Mouse (Mus musculus) MEL (cell line): ENCODE data around the gene Slc4a4. TPM values are rescaled to one million over a fixed set of nuclear protein-coding genes. Genes with fewer than 3 reads are reported as not detected.

Experiments used
- DNase-seq: peaks from one replicate; pipeline ENCODE4 v3.0.0; 2011; ENCODE audit warnings: low read depth, low spot score
- H3K27ac ChIP-seq: 2 replicates; pipeline ENCODE4 v1.5.1; 2012; ENCODE audit warnings: low read depth, mild to moderate bottlenecking, control low read depth, low read length, moderate library complexity; ENCODE audit not compliant: control insufficient read depth
- H3K27me3 ChIP-seq, 2 experiments: fragments of 150-350 bp in 1 of 2; sonication (generic) in 1 of 2; 2 replicates each; pipeline ENCODE4 v1.6.1; 2012; ENCODE audit warnings: low read length in 2 of 2, mild to moderate bottlenecking in 2 of 2, improper control_type of control experiment in 1 of 2, moderate library complexity in 1 of 2; ENCODE audit not compliant: insufficient read depth in 2 of 2, control insufficient read depth in 1 of 2
- H3K36me3 ChIP-seq, 2 experiments: 2 replicates each; pipeline ENCODE4 v1.6.1; 2012 to 2014; ENCODE audit warnings: low read length in 2 of 2, improper control_type of control experiment in 1 of 2, inconsistent platforms in 1 of 2, mild to moderate bottlenecking in 1 of 2; ENCODE audit not compliant: insufficient read depth in 2 of 2, control insufficient read depth in 1 of 2
- H3K4me1 ChIP-seq, 2 experiments: fragments of 150-350 bp in 1 of 2; sonication (generic) in 1 of 2; 2 replicates each; pipeline ENCODE4 v1.6.1; 2012; ENCODE audit warnings: low read length in 2 of 2, improper control_type of control experiment in 1 of 2, mild to moderate bottlenecking in 1 of 2; ENCODE audit not compliant: insufficient read depth in 2 of 2, control insufficient read depth in 1 of 2
- H3K4me3 ChIP-seq, 2 experiments: fragments of 150-350 bp in 1 of 2; sonication (generic) in 1 of 2; 2 replicates each; pipeline ENCODE4 v1.5.1; 2012; ENCODE audit warnings: low read depth in 2 of 2, low read length in 2 of 2, mild to moderate bottlenecking in 2 of 2, moderate library complexity in 2 of 2, control low read depth in 1 of 2, improper control_type of control experiment in 1 of 2; ENCODE audit not compliant: control insufficient read depth in 1 of 2, insufficient read depth in 1 of 2
- H3K79me2 ChIP-seq: 2 replicates; pipeline ENCODE4 v1.6.1; 2012; ENCODE audit warnings: mild to moderate bottlenecking, low read length, moderate library complexity; ENCODE audit not compliant: control insufficient read depth, poor library complexity, insufficient read depth
- H3K9ac ChIP-seq: 2 replicates; pipeline ENCODE4 v1.6.1; 2012; ENCODE audit warnings: low read depth, mild to moderate bottlenecking, control low read depth, low read length, moderate library complexity; ENCODE audit not compliant: control insufficient read depth, poor library complexity, severe bottlenecking
- H3K9me3 ChIP-seq: fragments of 150-350 bp; sonication (generic); replicated peaks from 2 replicates; pipeline ENCODE4 v1.6.1; 2012; ENCODE audit warnings: mild to moderate bottlenecking, low read length, improper control_type of control experiment, moderate library complexity; ENCODE audit not compliant: insufficient read depth
- BHLHE40 ChIP-seq: IDR thresholded peaks from 2 replicates; pipeline ENCODE4 v1.6.1; 2012; ENCODE audit warnings: low read depth, mild to moderate bottlenecking, inconsistent platforms, low read length, improper control_type of control experiment, borderline replicate concordance
- CHD2 ChIP-seq: IDR thresholded peaks from 2 replicates; pipeline ENCODE4 v1.6.1; 2011; ENCODE audit warnings: low read length, improper control_type of control experiment
- EP300 ChIP-seq, 2 experiments: IDR thresholded peaks; 2 replicates each; pipeline ENCODE4 v1.6.1; 2011; ENCODE audit warnings: improper control_type of control experiment in 2 of 2, low read length in 2 of 2, low read depth in 1 of 2, mild to moderate bottlenecking in 1 of 2
- ETS1 ChIP-seq: IDR thresholded peaks from 2 replicates; pipeline ENCODE4 v1.6.1; 2012; ENCODE audit warnings: low read depth, mild to moderate bottlenecking, inconsistent platforms, low read length, improper control_type of control experiment, moderate library complexity
- GABPA ChIP-seq: IDR thresholded peaks from 2 replicates; pipeline ENCODE4 v1.6.1; 2012; ENCODE audit warnings: low read depth, mild to moderate bottlenecking, inconsistent platforms, low read length, improper control_type of control experiment, moderate library complexity
- KAT2A ChIP-seq: conservative IDR thresholded peaks from 2 replicates; pipeline ENCODE4 v1.6.1; 2012; ENCODE audit warnings: low read depth, low read length, improper control_type of control experiment, inconsistent platforms
- MXI1 ChIP-seq: IDR thresholded peaks from 2 replicates; pipeline ENCODE4 v1.6.1; 2011; ENCODE audit warnings: mild to moderate bottlenecking, low read depth, low read length, improper control_type of control experiment
- MYB ChIP-seq: IDR thresholded peaks from 2 replicates; pipeline ENCODE4 v1.6.1; 2011; ENCODE audit warnings: mild to moderate bottlenecking, low read depth, low read length, improper control_type of control experiment
- MYC ChIP-seq: IDR thresholded peaks from 2 replicates; pipeline ENCODE4 v1.6.1; 2011; ENCODE audit warnings: low read depth, mild to moderate bottlenecking, low read length, improper control_type of control experiment, moderate library complexity
- NELFE ChIP-seq: IDR thresholded peaks from 2 replicates; pipeline ENCODE4 v1.6.1; 2011; ENCODE audit warnings: low read depth, low read length, improper control_type of control experiment
- POLR2AphosphoS5 ChIP-seq: IDR thresholded peaks from 2 replicates; pipeline ENCODE4 v1.6.1; 2012; ENCODE audit warnings: low read depth, borderline replicate concordance, mild to moderate bottlenecking, inconsistent platforms, low read length, moderate library complexity, mixed read lengths
- RAD21 ChIP-seq: IDR thresholded peaks from 2 replicates; pipeline ENCODE4 v1.6.1; 2011; ENCODE audit warnings: mild to moderate bottlenecking, low read depth, low read length, improper control_type of control experiment
- SMC3 ChIP-seq: IDR thresholded peaks from 2 replicates; pipeline ENCODE4 v1.6.1; 2011; ENCODE audit warnings: low read depth, low read length, improper control_type of control experiment
- TAL1 ChIP-seq: IDR thresholded peaks from 2 replicates; pipeline ENCODE4 v1.6.1; 2012; ENCODE audit warnings: mild to moderate bottlenecking, inconsistent platforms, low read length, moderate library complexity, mixed read lengths
- TCF12 ChIP-seq: IDR thresholded peaks from 2 replicates; pipeline ENCODE4 v1.6.1; 2014; ENCODE audit warnings: low read depth, mild to moderate bottlenecking, inconsistent platforms, low read length, improper control_type of control experiment, moderate library complexity
- ZC3H11A ChIP-seq: IDR thresholded peaks from 2 replicates; pipeline ENCODE4 v1.6.1; 2012; ENCODE audit warnings: low read depth, mild to moderate bottlenecking, inconsistent platforms, low read length, improper control_type of control experiment
- ZKSCAN1 ChIP-seq: IDR thresholded peaks from 2 replicates; pipeline ENCODE4 v1.6.1; 2012; ENCODE audit warnings: low read depth, mild to moderate bottlenecking, inconsistent platforms, low read length, improper control_type of control experiment, moderate library complexity
- polyA plus RNA-seq, 2 experiments: library from polyadenylated mRNA; stranded (reverse) in 1 of 2; unstranded in 1 of 2; fragments of >175 nt in 1 of 2; fragments of >200 nt in 1 of 2; gene quantifications; 2 replicates each; pipeline versions ENCODE4 v1.2.1 to v1.2.4; 2012; ENCODE audit warnings: low replicate concordance in 2 of 2, low read depth in 1 of 2; ENCODE audit not compliant: insufficient read length in 2 of 2, insufficient read depth in 1 of 2, missing spikeins in 1 of 2
- total RNA-seq: library from RNA; depleted of rRNA; stranded (reverse); fragments of 300-350 nt; gene quantifications from 2 replicates; pipeline ENCODE4 v1.2.3, GENCODE M21; 2012

Slc4a4 gene
- total and polyA plus RNA-seq, 3 experiments, result not detected

DNA sequence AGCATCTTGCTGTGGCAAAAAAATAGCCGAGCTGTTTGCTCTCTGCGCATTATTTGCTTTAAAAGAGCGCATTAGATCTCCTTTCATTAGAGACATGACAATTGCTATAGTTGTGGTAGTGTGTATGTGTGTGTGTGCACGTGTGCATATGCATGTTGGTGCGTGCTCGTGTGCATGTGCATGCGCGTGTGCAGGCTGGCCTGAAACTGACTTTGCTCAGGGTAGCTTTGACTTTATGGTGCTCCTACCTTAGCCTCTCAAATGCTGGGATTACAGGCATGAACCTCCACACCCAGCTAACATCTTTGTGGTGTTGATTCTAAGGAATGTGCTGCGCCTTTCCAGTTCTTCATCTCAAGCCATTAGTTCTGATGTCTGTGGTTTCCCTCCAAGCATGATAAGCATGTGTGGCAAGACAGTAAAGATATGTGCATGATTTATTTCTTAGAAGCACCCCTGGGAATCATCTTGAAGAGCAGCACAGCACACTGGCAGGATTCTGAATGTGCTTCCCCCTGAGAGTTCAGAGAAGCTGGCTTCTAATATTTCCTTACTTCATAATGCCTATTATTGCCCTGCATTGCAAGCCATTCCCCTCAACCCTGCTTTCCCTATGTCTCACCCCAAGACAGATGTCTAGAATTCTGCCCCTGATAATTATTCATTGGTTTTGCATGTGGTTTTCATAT is 373.3 kb downstream of the Slc4a4 start:
- Histone ChIP-seq H3K4me1 (no peaks in the 10 kb centered on the region), H3K27me3 (no peaks in the 10 kb centered on the region), H3K36me3 (no peaks in the 10 kb centered on the region), H3K4me3 (no peak overlapping the region), H3K9ac (no peak overlapping the region), H3K79me2 (no peaks in the 10 kb centered on the region), H3K27ac (no peak overlapping the region), H3K9me3 (no peaks in the 10 kb centered on the region)
- DNase-seq, result no peak
- TF ChIP-seq RAD21 (no peak), MYC (no peak), KAT2A (no peak)

DNA sequence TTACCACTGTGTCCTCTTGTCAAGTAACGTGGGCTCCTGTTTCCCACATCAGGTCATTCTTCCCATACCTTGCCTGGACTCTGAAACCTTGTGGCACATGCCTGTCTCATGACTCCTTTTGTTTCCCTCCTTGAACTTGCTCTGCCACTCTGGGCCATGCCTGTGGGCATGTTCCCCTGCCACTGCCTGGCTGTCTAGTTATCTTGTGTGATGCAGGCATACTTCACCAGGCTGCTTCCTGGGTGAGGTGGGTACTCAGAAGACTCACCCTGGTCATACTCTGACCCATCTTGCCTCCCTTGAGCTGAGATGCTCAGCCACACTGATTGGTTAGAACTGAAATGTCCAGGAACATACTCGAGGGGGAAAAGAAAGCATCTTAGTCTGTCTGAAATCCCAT is 390.4 kb downstream of the Slc4a4 start:
- Histone ChIP-seq H3K27me3 (no peaks in the 10 kb centered on the region), H3K9ac (no peak overlapping the region), H3K4me1 (no peaks in the 10 kb centered on the region), H3K27ac (no peak overlapping the region), H3K9me3 (no peaks in the 10 kb centered on the region), H3K79me2 (no peaks in the 10 kb centered on the region), H3K4me3 (no peak overlapping the region), H3K36me3 (no peaks in the 10 kb centered on the region)
- TF ChIP-seq MYB (no peak), POLR2AphosphoS5 (no peak), BHLHE40 (no peak), ZC3H11A (no peak), NELFE (no peak), MXI1 (no peak)
- DNase-seq, result no peak

DNA sequence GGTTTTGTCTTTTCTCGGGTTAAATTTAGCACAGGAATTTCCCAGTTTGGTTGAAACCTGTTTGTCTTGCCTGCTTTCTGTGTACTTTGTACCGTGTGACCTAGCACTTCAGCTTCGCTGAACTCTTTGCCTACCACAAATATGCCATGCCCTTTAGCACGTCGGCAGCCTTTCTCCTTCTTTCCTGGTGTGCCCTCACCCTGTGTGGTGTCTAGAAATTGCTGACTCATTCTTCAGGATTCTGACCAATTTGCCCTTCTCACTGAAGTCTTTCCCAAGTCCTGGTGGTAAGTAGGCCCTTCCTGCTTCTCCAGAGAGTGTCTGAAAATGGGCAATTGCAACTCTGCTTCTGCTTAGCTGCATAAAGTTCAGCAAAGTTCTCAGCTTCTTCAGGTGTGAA is 391.0 kb downstream of the Slc4a4 start:
- H3K9me3 ChIP-seq, result no peaks in the 10 kb centered on the region
- no peak for DNase-seq
- H3K4me1 ChIP-seq, result no peaks in the 10 kb centered on the region
- TF ChIP-seq ETS1 (no peak), NELFE (no peak), CHD2 (no peak), MXI1 (no peak), SMC3 (no peak), TCF12 (no peak), ZKSCAN1 (no peak), TAL1 (no peak), GABPA (no peak), EP300 (IDR thresholded peaks at IDR 0.05; ENCODE audit: low read depth in 1 of 2, low read length in 2 of 2) (no peak)
- H3K9ac ChIP-seq, result no peak overlapping the region
- H3K36me3 ChIP-seq, result no peaks in the 10 kb centered on the region
- no peaks in the 10 kb centered on the region for H3K27me3 ChIP-seq
- no peak overlapping the region for H3K27ac ChIP-seq
- no peak overlapping the region for H3K4me3 ChIP-seq
- H3K79me2 ChIP-seq, result no peaks in the 10 kb centered on the region
